Mouse (Mus musculus) CD4-positive helper T cell, adult 2 months (primary cell): ENCODE measurements at regions not wholly inside any gene's neighbourhood (a gene's known extent, or its start where the extent isn't known, plus 50 kb on each side); places are given as distances from the start of the nearest gene placed in this dataset.
"Not testable (repeated sequence)": the region's sequence is repeated elsewhere in the genome, so short reads cannot be mapped to it uniquely, and the experiment has no call there.

Experiments used
- DNase-seq: peaks from one replicate; pipeline ENCODE4 v3.0.0-alpha.2; 2012; ENCODE audit warnings: low read depth, missing footprints, low spot score

GRCm38 (mm10) chr9:43514731-43515458 is 204.2 kb downstream of the Trim29 start:
- DNase-seq = no peak

- no peak for DNase-seq
These were observed 210.3 kb downstream of the Trim29 start for GRCm38 (mm10) chr9:43520931-43521330.

- DNase-seq = no peak
These were observed 214.4 kb downstream of the Trim29 start for GRCm38 (mm10) chr9:43524947-43525565.

GRCm38 (mm10) chr9:43532187-43532586 is 211.6 kb upstream of the Nectin1 start:
- DNase-seq = no peak

GRCm38 (mm10) chr9:43535967-43536366 is 207.8 kb upstream of the Nectin1 start:
- DNase-seq = no peak

GRCm38 (mm10) chr9:43537121-43537520 is 206.7 kb upstream of the Nectin1 start:
- no peak for DNase-seq

- DNase-seq = no peak
These were observed 203.7 kb upstream of the Nectin1 start for GRCm38 (mm10) chr9:43540131-43540530.

- DNase-seq = no peak
These were observed 202.6 kb upstream of the Nectin1 start for GRCm38 (mm10) chr9:43541234-43541633.

GRCm38 (mm10) chr9:43542077-43542654 is 201.6 kb upstream of the Nectin1 start:
- no peak for DNase-seq

- peak; percentile 92 for DNase-seq
These were observed 198.7 kb upstream of the Nectin1 start for GRCm38 (mm10) chr9:43545081-43545565.

GRCm38 (mm10) chr9:43548883-43549282 is 194.9 kb upstream of the Nectin1 start:
- DNase-seq = no peak

GRCm38 (mm10) chr9:43549293-43549692 is 194.5 kb upstream of the Nectin1 start:
- DNase-seq = no peak

GRCm38 (mm10) chr9:43552758-43553157 is 191.0 kb upstream of the Nectin1 start:
- DNase-seq = not testable (repeated sequence)

- no peak for DNase-seq
These were observed 181.8 kb upstream of the Nectin1 start for GRCm38 (mm10) chr9:43562016-43562415.

- no peak for DNase-seq
These were observed 179.4 kb upstream of the Nectin1 start for GRCm38 (mm10) chr9:43564239-43564906.

GRCm38 (mm10) chr9:43568851-43569250 is 174.9 kb upstream of the Nectin1 start:
- DNase-seq = no peak

- no peak for DNase-seq
These were observed 172.7 kb upstream of the Nectin1 start for GRCm38 (mm10) chr9:43571086-43571485.

- no peak for DNase-seq
These were observed 168.1 kb upstream of the Nectin1 start for GRCm38 (mm10) chr9:43575659-43576058.

- no peak for DNase-seq
These were observed 163.1 kb upstream of the Nectin1 start for GRCm38 (mm10) chr9:43580653-43581052.

- DNase-seq = no peak
These were observed 158.2 kb upstream of the Nectin1 start for GRCm38 (mm10) chr9:43585616-43586015.

- no peak for DNase-seq
These were observed 150.5 kb upstream of the Nectin1 start for GRCm38 (mm10) chr9:43593236-43593635.

- DNase-seq = no peak
These were observed 149.0 kb upstream of the Nectin1 start for GRCm38 (mm10) chr9:43594814-43595213.
